Mouse (Mus musculus) bone marrow, adult 2 months (tissue): Measurements from ENCODE around the gene Hfe2.

Source experiments
- CTCF ChIP-seq: fragments of 200-500 bp; IDR thresholded peaks from 2 replicates; pipeline ENCODE4 v1.5.1; 2011; ENCODE audit warnings: low read length, control low read depth; ENCODE audit not compliant: control insufficient read depth, insufficient read depth
- POLR2A ChIP-seq: fragments of 200-500 bp; IDR thresholded peaks from 2 replicates; pipeline ENCODE4 v1.6.1; 2011; ENCODE audit warnings: low read depth, mild to moderate bottlenecking, control low read depth, low read length, borderline replicate concordance; ENCODE audit not compliant: control insufficient read depth

GRCm38 (mm10) chr3:96483946-96484345, 41.0 kb upstream of the Hfe2 start:
- no peak for TF ChIP-seq CTCF
- no peak for TF ChIP-seq POLR2A
